Mouse (Mus musculus): Measurements from ENCODE around the gene Bpgm.

Bpgm gene

DNA sequence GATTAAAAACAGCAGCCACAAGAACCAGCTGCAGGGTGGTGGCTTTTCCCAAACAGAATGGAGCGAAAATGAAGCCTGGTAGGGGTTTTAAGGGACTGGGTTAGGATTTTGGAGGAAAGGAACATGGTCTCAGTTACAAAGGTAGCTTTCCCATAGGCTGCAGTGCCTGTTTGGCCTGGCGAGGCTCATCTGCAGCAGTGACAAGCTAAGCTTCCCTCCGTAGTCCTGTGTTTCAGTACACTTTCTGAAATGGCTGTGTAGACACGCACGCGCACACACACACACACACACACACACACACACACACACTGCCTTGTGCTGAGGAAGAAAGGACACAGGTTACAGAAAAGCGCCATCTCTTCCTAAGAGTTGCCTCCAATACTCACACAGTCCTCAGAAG is 7.8 kb downstream of the Bpgm start:
- DNase-seq (ENCODE audit: low read depth, low spot score): no peak

DNA sequence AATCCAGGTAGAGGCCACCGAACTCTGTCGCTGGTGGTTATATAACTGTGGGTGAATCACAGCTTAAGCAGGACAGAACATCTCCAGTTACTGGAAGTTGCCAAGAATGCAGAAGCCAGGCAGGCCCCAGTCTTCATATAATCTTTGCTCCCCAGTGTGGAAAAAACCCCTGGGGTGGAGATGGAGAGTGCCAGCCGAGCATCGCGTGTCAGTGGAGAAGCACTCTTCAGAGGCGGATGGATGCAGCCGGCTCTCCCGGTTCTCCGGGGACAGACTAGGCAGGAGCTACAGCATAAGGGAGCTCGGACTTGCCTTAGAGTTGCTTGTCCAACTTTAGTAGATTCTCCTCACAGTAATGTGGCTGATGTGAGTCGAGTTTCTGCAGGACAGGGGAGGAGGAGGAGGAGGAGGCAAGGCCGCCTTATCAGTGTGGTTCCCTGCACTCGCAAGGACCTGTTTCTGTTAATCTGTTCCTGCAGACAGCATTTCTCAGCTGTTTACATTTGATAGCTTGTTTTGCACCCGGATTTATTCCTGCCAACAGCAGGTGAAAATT is 10.1 kb downstream of the Bpgm start:
- no peak for DNase-seq (ENCODE audit: low read depth, low spot score)

DNA sequence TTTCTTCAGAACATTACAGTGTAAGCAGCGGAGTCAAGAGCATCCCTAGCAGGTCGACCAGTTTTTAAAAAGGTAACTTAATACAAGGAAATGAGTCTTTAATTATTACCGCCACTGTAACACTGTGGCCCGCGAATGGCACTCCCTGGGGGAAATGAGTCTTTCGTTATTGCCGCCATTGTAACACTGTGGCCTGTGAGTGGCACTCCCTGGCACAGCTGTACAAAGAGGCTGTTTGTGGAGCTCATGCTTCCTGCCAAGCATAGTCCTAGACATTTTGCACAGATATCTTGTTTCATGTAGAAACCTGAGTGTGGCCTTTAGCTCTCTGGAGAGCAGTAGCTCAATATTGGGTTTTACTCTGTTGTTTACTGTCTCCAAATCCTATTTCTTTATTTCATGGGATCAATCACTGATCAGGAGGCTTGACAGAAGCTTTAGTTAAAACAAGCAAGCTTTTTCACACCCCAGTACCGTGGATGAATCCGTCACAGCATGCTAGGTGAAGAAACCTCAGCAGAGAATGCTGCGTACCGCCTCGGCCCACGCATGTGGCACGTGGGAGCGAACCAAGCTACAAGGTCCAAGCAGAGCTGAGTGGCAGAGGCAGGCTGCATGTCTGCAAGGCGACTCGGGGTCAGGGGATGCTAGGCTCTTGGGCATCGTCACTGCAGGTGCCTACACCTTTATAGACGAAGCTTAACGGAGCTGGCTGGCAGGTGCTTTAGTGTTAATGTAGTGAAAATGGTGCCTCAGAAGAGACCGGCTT is 17.5 kb downstream of the Bpgm start:
- no peak for DNase-seq (ENCODE audit: low read depth, low spot score)

DNA sequence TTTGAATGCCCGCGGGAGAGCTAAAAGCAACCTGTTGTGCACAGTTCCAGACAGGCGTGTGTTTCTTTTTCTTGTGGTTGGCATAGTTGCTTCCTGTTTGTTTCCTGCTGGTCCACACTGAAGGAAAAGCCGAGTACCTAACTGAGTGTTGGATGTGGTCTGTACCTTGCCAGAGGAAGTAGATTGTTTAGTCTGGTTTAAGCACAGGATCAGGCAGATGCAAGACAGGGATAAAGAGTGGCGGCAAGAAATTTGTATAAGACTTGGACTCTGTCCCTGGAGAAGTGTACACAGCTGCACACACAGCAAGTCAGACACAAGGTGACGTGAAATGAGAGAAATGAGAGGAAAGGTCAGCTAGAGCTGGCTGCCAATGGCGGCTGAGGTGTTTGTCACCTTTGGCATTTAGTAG is 19.1 kb downstream of the Bpgm start:
- DNase-seq (ENCODE audit: low read depth, low spot score): no peak

DNA sequence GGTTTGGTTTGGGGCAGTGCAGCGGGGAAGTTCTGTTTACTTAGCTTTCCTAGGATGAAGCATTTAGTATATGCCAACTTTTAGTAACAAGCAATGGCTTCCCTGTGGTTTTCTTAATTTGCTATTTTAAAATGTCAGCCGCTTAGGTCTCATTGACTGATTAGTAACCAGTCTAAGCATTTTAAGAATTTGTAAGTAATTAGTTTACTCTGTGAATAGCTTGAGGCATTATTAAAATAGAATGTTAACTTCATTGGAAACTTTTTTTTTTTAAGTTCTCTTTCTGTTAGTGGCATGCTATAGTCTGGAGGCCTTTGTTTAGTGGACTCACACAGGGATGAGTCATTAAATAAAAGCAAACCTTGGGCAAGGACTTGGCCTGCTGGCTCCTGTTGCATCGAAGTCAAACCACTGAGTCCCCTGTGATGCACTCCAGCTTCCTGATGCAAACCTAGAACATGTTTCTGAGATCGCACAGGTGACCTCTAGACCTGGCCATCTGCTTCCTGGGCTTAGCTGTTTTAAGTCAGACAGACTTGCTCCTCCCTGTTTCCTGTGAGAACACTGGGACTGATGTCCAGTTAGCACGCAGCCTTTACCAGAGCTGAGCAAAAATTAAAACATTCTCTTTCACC is 22.1 kb downstream of the Bpgm start:
- DNase-seq (ENCODE audit: low read depth, low spot score): no peak

DNA sequence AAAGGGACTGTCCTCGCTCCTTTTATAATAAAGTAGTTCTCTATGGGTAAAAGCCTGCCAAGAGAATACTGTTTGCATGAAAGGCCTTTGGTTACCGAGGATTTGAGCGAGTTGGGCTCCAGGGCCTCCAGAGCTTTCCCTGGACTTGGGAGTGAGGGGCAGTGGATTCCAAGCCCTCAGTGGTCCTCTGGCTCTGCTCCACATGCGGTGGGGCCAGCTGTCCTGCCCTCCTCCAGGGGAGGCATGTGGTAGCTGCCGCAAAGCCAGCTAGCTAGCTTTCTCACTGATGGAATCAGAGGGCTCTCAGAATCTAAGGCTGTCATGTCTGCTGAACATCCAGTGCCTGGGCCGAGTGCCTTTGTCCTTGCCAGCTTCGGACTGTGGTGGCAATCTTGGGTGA is 26.3 kb downstream of the Bpgm start:
- DNase-seq (ENCODE audit: low read depth, low spot score): no peak

DNA sequence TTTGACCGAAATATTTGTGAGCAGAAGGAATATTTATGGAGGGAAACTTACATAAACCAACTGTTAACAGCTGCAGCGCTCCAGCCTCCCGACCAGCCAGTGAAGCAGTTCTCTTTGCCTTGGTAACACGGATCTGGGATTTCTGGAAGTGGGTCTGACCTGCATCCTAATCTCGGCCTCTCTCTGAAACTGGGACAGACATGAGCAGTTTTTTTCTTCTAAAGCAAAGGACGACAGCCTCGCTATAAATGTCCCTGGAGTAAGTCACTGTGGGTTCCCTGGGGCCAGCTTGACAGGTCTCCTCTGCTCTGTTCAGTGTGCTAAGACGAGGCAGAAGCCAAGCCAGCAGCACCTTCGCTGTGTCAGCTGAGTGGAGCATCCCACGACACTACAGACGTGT is 29.9 kb downstream of the Bpgm start:
- no peak for DNase-seq (ENCODE audit: low read depth, low spot score)

DNA sequence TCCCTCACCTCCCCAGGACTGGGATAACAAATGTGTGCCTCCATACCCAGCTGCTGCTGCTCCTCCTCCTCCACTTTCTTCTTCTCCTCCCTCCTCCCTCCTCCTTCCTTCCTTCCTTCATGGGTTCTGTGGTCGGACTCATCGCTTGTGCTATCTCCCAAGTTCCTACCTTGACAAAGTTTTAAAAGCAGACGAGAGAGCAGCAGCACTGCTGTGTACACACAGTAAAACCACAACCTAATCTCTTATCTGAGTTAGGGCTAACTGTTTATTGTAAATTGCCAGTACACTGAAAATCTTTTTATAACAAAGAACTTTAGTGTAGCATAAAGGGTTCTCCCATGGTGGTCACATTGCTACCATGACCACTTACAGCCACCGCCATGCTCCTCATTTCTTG is 31.6 kb downstream of the Bpgm start:
- no peak for DNase-seq (ENCODE audit: low read depth, low spot score)

DNA sequence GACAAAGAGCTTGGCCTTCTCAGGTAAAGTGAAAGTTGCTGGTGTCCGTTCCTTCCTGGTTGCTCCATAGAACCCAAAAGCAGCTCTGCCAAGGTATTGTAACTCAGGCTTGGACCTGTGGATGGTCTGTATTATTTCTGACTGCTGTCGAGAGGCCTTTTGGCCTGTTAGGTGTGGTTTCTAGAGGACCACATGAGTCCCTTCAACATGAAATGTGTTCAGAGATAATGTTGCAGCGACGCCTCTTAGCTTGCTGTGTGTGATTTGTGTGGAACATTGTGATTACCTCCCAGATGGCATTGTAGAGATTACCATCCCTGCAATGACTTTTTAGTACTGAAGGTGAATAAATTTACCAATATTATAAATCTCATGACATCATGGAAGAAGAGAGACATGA is 32.0 kb downstream of the Bpgm start:
- DNase-seq (ENCODE audit: low read depth, low spot score): no peak

DNA sequence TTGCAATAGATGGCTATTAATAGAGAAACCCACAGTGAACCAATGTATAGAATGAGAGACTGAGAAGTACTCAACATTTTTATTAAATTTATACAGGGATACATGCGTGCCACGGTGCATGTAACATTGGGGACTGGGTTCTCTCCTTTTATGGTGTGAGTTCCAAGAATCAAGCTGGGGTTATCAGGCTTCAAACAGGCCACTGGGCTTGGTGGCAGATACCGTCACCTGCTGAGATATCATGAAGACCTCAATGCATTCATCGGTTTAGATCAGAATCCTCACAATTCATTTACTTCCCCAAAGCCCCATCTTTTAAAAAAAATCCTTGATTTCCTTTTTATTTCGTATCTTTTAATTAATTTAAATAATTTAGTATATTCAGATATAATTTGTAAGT is 34.3 kb downstream of the Bpgm start:
- DNase-seq (ENCODE audit: low read depth, low spot score): no peak

DNA sequence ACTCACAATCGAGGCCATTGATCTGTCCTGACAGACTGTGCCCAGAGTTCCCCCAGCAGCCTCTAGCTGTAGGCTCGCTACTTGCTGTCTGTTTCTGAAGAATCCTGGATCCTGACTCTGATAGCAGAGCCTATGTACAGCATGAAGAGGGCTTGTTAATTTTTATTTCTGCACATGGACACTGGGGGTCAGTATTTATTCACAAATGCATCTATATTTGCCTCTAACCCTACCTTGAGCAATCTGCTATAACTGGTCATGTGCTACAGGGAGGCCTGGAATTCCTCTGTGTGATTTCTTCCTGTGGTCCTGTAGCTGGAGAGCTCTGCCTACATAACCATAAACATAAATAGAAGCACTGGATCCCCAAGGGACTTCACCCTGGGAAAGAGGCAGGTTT is 35.4 kb downstream of the Bpgm start:
- peak; percentile 57 for DNase-seq (ENCODE audit: low read depth, low spot score)

DNA sequence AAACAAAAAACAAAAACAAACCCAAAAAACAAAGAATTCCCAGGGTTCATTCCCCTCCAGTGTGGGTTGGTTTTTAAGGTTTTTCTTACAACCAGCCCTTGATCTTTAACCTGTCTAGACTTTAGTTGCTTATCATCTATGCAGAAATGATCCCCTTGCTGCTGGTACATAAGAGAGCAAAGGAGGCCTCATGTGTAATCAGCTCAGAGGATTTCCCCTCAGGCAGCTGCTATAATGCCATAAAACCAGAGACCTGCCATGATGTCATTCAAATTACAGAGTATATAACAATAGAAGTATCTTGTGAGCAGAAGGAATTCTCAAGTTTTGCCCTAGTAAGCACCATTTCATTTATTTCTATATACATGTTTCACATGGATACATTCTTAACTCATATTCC is 36.7 kb downstream of the Bpgm start:
- no peak for DNase-seq (ENCODE audit: low read depth, low spot score)

DNA sequence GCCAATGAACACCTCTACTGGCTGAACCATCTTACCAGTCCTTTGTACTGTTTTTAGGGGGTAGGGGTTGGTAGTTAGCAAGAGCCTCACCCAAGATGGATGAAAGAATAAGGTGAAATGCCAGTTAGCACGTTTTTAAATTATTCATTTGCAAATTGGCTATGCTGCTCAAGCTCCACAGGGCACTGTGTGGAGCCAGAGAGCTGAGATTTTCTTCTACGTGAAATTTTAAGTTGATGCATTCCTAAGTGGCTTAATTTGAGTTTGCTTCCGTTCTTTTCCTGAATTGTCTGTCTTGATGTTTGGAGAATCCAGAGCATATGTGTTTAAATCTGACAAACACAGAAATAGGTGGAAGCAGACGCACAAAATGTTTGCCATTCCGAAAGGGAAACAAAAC is 38.6 kb downstream of the Bpgm start:
- DNase-seq (ENCODE audit: low read depth, low spot score): no peak

DNA sequence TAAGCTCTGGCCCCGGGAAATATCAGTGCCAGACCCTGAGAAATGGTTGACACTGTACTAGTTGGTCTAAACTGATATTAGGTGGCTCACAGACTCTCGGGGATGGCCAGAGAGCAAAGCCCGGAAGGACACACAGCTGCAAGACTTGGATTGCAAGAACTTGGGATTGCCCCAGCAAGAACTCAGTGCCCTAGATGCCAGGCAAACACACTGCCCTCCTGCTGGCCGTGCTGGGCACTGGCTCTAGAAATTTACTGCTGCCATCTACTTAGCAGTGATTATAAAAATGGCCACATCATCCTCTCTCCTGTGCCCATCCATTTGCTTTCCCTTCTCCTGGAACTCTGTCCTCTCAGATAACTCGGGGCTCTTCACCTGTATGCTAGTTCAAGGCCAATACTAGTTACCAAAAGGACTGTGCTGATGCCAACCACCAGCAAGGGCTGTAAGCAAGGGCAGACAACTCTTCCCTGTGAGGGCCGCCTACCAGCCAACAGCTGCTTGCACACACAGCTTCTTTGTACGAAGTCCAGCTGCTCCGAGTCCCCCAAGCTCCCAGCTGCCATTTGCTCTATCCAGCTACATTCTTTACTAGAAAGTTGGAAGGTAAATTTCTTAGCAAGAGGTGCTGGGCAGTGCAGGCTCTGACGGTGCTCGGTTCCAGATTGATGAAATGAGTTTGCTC is 39.2 kb downstream of the Bpgm start:
- DNase-seq (ENCODE audit: low read depth, low spot score): no peak

DNA sequence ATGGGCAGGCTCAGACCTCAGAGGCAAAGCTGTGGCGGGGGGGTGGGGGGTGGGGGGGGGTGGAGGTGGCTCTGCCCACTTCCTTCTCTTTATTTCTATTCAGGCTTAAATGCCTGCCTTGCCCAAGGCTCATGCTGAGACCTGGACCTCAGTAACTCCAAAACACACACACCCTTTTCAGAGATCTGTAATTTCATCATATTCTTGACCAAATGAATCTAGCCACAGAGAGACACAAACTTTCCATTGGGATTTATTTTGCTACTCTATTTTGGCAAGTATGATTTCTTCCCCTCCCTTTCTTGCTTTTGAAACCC is 39.7 kb downstream of the Bpgm start:
- DNase-seq (ENCODE audit: low read depth, low spot score): no peak

DNA sequence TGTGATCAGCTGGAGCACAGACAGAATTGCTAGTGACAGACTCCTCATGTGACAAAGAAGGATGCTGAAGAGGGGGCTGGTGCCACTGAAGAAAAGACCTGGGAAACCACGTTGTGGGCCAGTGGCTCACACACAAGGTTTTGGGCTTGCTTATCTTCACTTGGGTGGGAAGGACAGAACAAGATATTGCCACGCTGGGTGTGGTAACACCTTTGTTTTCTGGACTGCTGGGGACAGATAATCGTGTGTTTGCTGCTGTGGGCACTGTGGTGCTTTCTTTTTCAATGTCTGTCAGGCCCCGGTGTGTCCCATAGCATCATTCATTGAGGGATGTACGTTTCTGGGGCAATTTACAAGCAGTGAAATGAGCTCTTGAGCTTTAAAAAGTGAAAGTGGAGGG is 41.7 kb downstream of the Bpgm start:
- DNase-seq (ENCODE audit: low read depth, low spot score): no peak

DNA sequence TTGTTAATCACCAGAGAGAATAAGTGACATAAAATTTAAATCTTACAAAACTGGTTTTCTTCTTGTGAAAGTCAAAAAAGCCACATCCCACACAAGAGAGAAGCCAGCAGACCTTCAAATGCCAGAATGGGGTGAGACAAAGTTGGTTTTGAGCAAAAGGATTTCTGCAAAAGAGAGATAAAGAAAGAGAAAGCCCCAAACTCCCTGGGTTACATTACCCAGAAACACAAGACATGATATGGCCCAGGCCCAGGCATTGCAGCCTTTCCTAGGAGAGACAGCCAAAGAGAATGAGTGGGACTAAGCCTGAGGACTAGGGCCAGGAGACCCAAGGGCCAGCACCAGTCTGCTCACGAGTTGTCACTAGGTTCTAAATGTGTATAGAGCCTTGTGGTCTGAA is 43.1 kb downstream of the Bpgm start:
- no peak for DNase-seq (ENCODE audit: low read depth, low spot score)

DNA sequence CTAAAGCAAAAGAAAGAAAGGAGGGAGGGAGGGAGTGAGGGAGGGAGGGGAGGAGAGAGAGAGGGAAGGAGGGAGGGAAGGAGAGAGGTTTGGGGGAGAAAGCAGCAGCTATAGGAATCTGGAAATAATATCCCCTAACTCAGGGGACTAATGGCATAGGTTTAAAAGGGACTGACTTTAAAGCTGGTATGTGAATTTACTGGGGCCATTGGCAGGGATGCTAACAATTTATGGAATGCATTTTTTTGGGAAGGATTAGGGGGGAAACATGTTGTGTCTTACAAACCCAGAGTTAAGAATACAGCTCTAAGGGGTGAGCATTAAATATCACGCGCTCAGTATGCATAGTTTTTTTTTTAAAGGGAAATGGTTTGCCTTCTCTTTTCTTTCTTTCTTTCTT is 44.5 kb downstream of the Bpgm start:
- no peak for DNase-seq (ENCODE audit: low read depth, low spot score)

DNA sequence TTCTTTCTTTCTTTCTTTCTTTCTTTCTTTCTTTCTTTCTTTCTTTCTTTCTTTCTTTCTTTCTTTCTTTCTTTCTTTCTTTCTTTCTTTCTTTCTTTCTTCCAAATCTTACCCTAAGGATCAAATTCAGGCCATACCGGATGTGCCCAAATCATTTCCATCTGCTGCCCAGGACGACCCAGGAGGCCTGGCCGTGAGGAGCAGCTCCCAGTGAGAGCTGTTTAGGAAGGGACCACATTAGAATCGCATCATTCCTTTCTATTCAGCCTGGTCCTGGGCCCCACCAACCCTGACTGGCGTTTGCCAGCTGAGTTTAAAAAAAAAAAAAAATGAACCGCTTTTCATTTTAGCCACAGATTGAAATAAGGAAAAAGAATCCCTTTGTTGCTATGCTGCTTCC is 44.9 kb downstream of the Bpgm start:
- DNase-seq (ENCODE audit: low read depth, low spot score): no peak

DNA sequence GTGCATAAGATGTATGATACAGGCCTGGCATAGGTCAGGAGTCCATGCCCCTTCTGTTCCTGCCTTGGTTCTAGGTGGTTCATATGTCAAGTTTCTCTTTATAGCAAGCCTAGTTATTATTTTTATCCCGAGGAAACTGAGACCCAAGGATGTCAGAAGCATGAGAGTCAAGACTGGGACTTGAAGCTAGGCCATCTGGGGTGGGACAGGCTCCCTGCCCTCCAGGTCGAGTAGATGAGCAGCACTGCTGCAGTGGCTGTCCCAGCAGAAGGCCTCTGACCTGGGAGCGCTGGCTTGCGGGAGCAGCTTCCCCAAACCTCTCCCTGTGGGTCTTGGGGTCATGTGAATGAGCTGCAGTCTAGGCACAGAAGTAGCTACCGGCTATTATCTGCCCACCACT is 47.5 kb downstream of the Bpgm start:
- no peak for DNase-seq (ENCODE audit: low read depth, low spot score)

DNA sequence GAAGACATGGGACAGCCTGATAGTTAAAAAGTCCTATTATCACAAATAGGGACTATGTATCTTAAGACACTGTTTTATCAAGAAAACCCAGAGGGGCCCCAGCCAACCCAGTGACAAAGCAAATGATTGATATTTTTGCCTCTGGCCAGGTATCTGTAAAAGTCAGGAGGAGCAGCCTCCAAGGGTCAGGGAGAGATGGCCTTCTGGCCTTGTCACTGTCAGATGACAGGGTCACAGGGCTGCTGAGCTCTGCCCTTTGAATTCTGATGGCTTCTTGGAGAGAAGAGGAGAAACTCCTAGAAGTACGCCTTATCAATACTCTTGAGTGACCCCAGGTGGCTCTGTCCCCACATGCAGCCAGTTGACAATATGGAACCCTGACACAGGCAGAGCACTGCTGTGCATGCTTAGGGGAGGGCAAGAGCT is 49.5 kb downstream of the Bpgm start:
- no peak for DNase-seq (ENCODE audit: low read depth, low spot score)

DNA sequence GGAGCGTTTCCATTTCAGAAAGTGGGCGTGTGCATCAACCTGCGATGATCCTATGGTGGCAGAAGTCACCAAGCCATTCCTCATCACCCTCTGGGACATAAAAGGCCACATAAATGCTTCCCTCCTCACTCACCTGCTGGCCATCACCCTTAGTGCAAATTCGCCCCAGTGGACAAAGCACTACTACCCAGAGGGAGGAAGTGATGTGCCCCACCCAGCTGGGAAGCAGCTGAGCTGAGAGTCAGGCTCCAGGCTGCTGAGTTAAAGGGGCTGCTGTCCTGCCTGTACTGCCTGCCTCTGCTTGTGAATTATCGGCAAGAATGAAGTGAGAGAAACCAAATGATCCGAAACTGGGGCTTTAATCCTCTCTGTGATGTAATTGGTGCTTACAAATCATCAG is 49.9 kb downstream of the Bpgm start:
- no peak for DNase-seq (ENCODE audit: low read depth, low spot score)

DNA sequence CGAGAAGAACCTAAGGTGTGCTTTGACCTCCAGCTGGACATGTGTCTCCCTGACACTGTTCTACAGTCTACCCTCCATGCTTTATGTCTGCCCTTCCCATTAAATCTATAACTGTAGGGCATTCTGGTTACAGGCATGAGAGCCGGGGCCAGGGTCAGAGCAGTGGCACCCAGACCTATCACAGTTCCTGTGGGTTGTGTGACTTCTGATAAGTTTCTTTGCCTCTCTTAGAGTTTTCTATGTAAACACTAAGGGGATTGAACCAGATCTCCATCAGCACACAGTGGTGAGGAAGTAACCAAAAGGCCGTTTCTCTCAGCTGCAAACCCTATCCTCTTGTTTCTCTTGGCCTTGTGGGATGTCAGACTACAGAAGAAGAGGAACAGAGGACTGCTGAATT is 50.4 kb downstream of the Bpgm start:
- DNase-seq (ENCODE audit: low read depth, low spot score): no peak

Measured in embryo, embryonic 11.5 days (tissue).